Mouse (Mus musculus): Measurements from ENCODE around the gene Taf9. TPM values are rescaled to one million over a fixed set of nuclear protein-coding genes. Genes with fewer than 3 reads are reported as not detected.
A peak's percentile ranks its signal among the peaks of the same experiment; 100 is the strongest.

Gene Taf9
- polyA plus RNA-seq, 1 experiment from 2014 or later: 11.6 TPM

GRCm38 (mm10) chr13:100650550-100651438, 585 bp upstream of the Taf9 start, which contains the start of the genes Ak6 and Rad17:
Gene Ak6, plus strand, starts transcription at chr13:100650979.
Gene Rad17, minus strand, starts transcription at chr13:100651051.
- peak within 1 kb of the TSS; percentile 95 for H3K4me2 ChIP-seq (replicated peaks; ENCODE audit: low read depth, low read length)
- H3K27ac ChIP-seq (ENCODE audit: low read length): peak within 1 kb of the TSS; percentile 97
- H3K27me3 ChIP-seq (ENCODE audit: control insufficient read depth, insufficient read depth, low read length): no peaks in the 10 kb centered on the region
- under 1% methylated on average over 68 of the region's 73 CpGs for WGBS
- H3K4me3 ChIP-seq (ENCODE audit: low read depth, low read length): peak within 1 kb of the TSS; percentile 94
- ATAC-seq (ENCODE audit: insufficient number of reproducible peaks, insufficient read depth, low FRiP score, low read depth): peak; percentile 98
- peaks cover 18% of the 10 kb centered on the region for H3K36me3 ChIP-seq (ENCODE audit: control insufficient read depth, insufficient read depth, low read length)
- H3K9ac ChIP-seq (replicated peaks; ENCODE audit: low read depth, low read length): peak within 1 kb of the TSS; percentile 87
- no peaks in the 10 kb centered on the region for H3K9me3 ChIP-seq (ENCODE audit: control insufficient read depth, low read depth, low read length)
- peaks cover 3% of the 10 kb centered on the region; the same call in 1 of the 2 replicates for H3K4me1 ChIP-seq (ENCODE audit: control insufficient read depth, insufficient read depth, low read length)

GRCm38 (mm10) chr13:100658091-100658490, 6.7 kb downstream of the Taf9 start:
- Histone ChIP-seq H3K4me1 (ENCODE audit: control insufficient read depth, insufficient read depth, low read length) (no peaks in the 10 kb centered on the region), H3K9me3 (ENCODE audit: control insufficient read depth, low read depth, low read length) (no peaks in the 10 kb centered on the region), H3K4me2 (replicated peaks; ENCODE audit: low read depth, low read length) (no peak overlapping the region), H3K27ac (ENCODE audit: low read length) (no peak overlapping the region), H3K4me3 (ENCODE audit: low read depth, low read length) (no peak overlapping the region), H3K36me3 (ENCODE audit: control insufficient read depth, insufficient read depth, low read length) (peaks cover 10% of the 10 kb centered on the region), H3K9ac (replicated peaks; ENCODE audit: low read depth, low read length) (no peak overlapping the region), H3K27me3 (ENCODE audit: control insufficient read depth, insufficient read depth, low read length) (no peaks in the 10 kb centered on the region)
- ATAC-seq (ENCODE audit: insufficient number of reproducible peaks, insufficient read depth, low FRiP score, low read depth): no peak
- WGBS: 94% methylated on average over 5 of the region's 5 CpGs

GRCm38 (mm10) chr13:100659864-100660456, 8.6 kb downstream of the Taf9 start:
- Histone ChIP-seq H3K27ac (ENCODE audit: low read length) (no peak overlapping the region), H3K9me3 (ENCODE audit: control insufficient read depth, low read depth, low read length) (no peaks in the 10 kb centered on the region), H3K27me3 (ENCODE audit: control insufficient read depth, insufficient read depth, low read length) (no peaks in the 10 kb centered on the region), H3K4me2 (replicated peaks; ENCODE audit: low read depth, low read length) (no peak overlapping the region), H3K4me1 (ENCODE audit: control insufficient read depth, insufficient read depth, low read length) (no peaks in the 10 kb centered on the region), H3K36me3 (ENCODE audit: control insufficient read depth, insufficient read depth, low read length) (peaks cover 7% of the 10 kb centered on the region), H3K9ac (replicated peaks; ENCODE audit: low read depth, low read length) (no peak overlapping the region), H3K4me3 (ENCODE audit: low read depth, low read length) (no peak overlapping the region)
- 42% methylated on average over 4 of the region's 4 CpGs for WGBS
- ATAC-seq (ENCODE audit: insufficient number of reproducible peaks, insufficient read depth, low FRiP score, low read depth): no peak; the same call in 1 of the 2 replicates

- Histone ChIP-seq H3K4me3 (ENCODE audit: low read depth, low read length) (peak within 1 kb of the TSS; percentile 52), H3K9ac (replicated peaks; ENCODE audit: low read depth, low read length) (peak within 1 kb of the TSS; percentile 44), H3K27me3 (ENCODE audit: control insufficient read depth, insufficient read depth, low read length) (no peaks in the 10 kb centered on the region), H3K27ac (ENCODE audit: low read length) (peak within 1 kb of the TSS; percentile 80), H3K4me1 (ENCODE audit: control insufficient read depth, insufficient read depth, low read length) (no peaks in the 10 kb centered on the region), H3K4me2 (replicated peaks; ENCODE audit: low read depth, low read length) (peak within 1 kb of the TSS; percentile 50), H3K9me3 (ENCODE audit: control insufficient read depth, low read depth, low read length) (no peaks in the 10 kb centered on the region), H3K36me3 (ENCODE audit: control insufficient read depth, insufficient read depth, low read length) (no peaks in the 10 kb centered on the region; the same call in 1 of the 2 replicates)
- peak; percentile 66 for ATAC-seq (ENCODE audit: insufficient number of reproducible peaks, insufficient read depth, low FRiP score, low read depth)
- WGBS: under 1% methylated on average over 44 of the region's 44 CpGs
These were observed 18.1 kb downstream of the Taf9 start, which contains the start of gene Ccdc125 for GRCm38 (mm10) chr13:100669291-100670022. Gene Ccdc125, plus strand, starts transcription at chr13:100669717.

- no peaks in the 10 kb centered on the region for H3K27me3 ChIP-seq (ENCODE audit: control insufficient read depth, insufficient read depth, low read length)
- H3K4me3 ChIP-seq (ENCODE audit: low read depth, low read length): peak overlapping the region; percentile 52
- 0 out of 2 replicates have a peak overlapping the region, but pooled peaks have one; percentile 44 for H3K9ac ChIP-seq (replicated peaks; ENCODE audit: low read depth, low read length)
- H3K4me1 ChIP-seq (ENCODE audit: control insufficient read depth, insufficient read depth, low read length): no peaks in the 10 kb centered on the region
- H3K27ac ChIP-seq (ENCODE audit: low read length): peak overlapping the region; percentile 80; the same call in 1 of the 2 replicates
- H3K9me3 ChIP-seq (ENCODE audit: control insufficient read depth, low read depth, low read length): no peaks in the 10 kb centered on the region
- peak overlapping the region; percentile 50 for H3K4me2 ChIP-seq (replicated peaks; ENCODE audit: low read depth, low read length)
- 25% methylated on average over 9 of the region's 9 CpGs for WGBS
- no peak for ATAC-seq (ENCODE audit: insufficient number of reproducible peaks, insufficient read depth, low FRiP score, low read depth)
- no peaks in the 10 kb centered on the region; the same call in 1 of the 2 replicates for H3K36me3 ChIP-seq (ENCODE audit: control insufficient read depth, insufficient read depth, low read length)
These were observed 18.9 kb downstream of the Taf9 start for GRCm38 (mm10) chr13:100670181-100670741.

GRCm38 (mm10) chr13:100675936-100676635, 24.7 kb downstream of the Taf9 start:
- 80% methylated on average over 15 of the region's 15 CpGs for WGBS

GRCm38 (mm10) chr13:100681615-100682014, 30.2 kb downstream of the Taf9 start:
- Histone ChIP-seq H3K36me3 (ENCODE audit: control insufficient read depth, insufficient read depth, low read length) (no peaks in the 10 kb centered on the region), H3K4me1 (ENCODE audit: control insufficient read depth, insufficient read depth, low read length) (no peaks in the 10 kb centered on the region), H3K9ac (replicated peaks; ENCODE audit: low read depth, low read length) (no peak overlapping the region), H3K9me3 (ENCODE audit: control insufficient read depth, low read depth, low read length) (no peaks in the 10 kb centered on the region), H3K4me2 (replicated peaks; ENCODE audit: low read depth, low read length) (no peak overlapping the region), H3K4me3 (ENCODE audit: low read depth, low read length) (no peak overlapping the region), H3K27me3 (ENCODE audit: control insufficient read depth, insufficient read depth, low read length) (no peaks in the 10 kb centered on the region), H3K27ac (ENCODE audit: low read length) (no peak overlapping the region)
- WGBS: 89% methylated on average over 8 of the region's 8 CpGs
- ATAC-seq (ENCODE audit: insufficient number of reproducible peaks, insufficient read depth, low FRiP score, low read depth): no peak

More at GRCm38 (mm10) chr13:100675936-100676635, 24.7 kb downstream of the Taf9 start:
- Histone ChIP-seq H3K4me1 (ENCODE audit: control insufficient read depth, insufficient read depth, low read length) (no peaks in the 10 kb centered on the region), H3K36me3 (ENCODE audit: control insufficient read depth, insufficient read depth, low read length) (no peaks in the 10 kb centered on the region), H3K9ac (replicated peaks; ENCODE audit: low read depth, low read length) (no peak overlapping the region), H3K27ac (ENCODE audit: low read length) (no peak overlapping the region), H3K27me3 (ENCODE audit: control insufficient read depth, insufficient read depth, low read length) (no peaks in the 10 kb centered on the region), H3K4me3 (ENCODE audit: low read depth, low read length) (no peak overlapping the region), H3K9me3 (ENCODE audit: control insufficient read depth, low read depth, low read length) (no peaks in the 10 kb centered on the region), H3K4me2 (replicated peaks; ENCODE audit: low read depth, low read length) (no peak overlapping the region)
- no peak for ATAC-seq (ENCODE audit: insufficient number of reproducible peaks, insufficient read depth, low FRiP score, low read depth)

Data from stomach, embryonic 14.5 days (tissue).